Mouse (Mus musculus): ENCODE measurements around the gene Pkp2. TPM values are rescaled to one million over a fixed set of nuclear protein-coding genes. Genes with fewer than 3 reads are reported as not detected.

Pkp2 gene
- total RNA-seq, 1 experiment from 2014 or later = 0.12 TPM

DNA sequence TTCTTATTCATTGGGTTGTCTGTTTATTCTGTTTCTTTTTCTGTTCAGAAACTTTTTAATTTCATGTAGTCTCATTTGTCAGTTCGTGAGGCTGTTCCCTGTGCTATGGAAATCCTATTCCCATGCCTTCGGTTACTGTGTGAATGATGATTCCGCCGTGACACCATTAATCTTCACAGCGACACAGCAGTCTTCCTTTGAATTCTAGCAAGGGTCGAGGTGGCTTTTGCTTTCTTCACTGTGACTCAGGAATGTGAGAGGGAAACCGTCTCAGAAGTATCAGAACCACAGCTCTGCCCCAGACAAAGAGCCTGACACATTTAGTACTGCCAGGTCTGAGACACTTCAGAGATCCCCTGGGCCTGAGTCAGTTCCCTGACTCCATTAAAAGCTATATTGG, 42.8 kb downstream of the Pkp2 start:
- no peak for ATAC-seq (ENCODE audit: extremely low read depth, insufficient number of reproducible peaks, low FRiP score, poor library complexity, severe bottlenecking)

- no peak for ATAC-seq (ENCODE audit: extremely low read depth, insufficient number of reproducible peaks, low FRiP score, poor library complexity, severe bottlenecking)
Observed at GRCm38 (mm10) chr16:16256672-16257071, 43.6 kb downstream of the Pkp2 start.

DNA sequence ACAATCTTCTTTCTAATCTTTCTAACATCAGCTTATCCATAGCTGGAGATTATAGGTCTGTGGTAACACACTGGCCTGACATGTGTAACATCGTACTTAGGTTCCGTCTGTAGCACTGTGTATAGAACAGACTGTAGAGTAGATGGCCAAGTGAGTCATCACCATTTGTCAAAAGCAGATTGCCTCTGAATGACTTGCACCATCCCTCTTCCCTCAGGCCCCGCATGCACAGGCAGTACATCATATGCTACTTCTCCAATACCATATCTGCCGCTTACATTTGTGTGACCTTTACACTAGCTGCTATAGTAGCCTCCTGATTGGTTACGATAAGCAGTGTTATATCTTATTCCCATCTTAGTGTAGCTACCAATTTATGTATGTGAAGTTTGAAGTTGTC, 47.8 kb downstream of the Pkp2 start:
- no peak for ATAC-seq (ENCODE audit: extremely low read depth, insufficient number of reproducible peaks, low FRiP score, poor library complexity, severe bottlenecking)

- no peak for ATAC-seq (ENCODE audit: extremely low read depth, insufficient number of reproducible peaks, low FRiP score, poor library complexity, severe bottlenecking)
Observed at GRCm38 (mm10) chr16:16261481-16261880, 48.4 kb downstream of the Pkp2 start.

DNA sequence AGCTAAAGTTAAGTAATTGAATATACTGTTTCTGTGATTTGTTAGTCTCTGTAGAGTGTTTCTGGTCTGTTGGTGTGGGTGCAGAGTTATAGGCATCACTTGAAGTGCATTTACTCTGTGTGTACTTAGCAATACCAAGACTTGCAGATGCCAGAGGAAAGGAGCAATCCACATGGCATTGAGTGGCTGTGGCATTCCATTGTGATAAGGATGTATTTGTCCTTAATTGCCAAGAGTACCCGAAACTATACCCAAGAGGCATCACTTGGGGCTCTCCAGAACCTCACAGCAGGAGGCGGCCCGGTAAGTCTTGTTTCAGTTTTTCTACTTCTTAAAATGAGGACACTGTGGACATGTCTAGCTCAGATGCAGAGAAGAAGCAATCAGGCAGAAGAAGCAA, 49.3 kb downstream of the Pkp2 start:
- no peak for ATAC-seq (ENCODE audit: extremely low read depth, insufficient number of reproducible peaks, low FRiP score, poor library complexity, severe bottlenecking)

- no peak for ATAC-seq (ENCODE audit: extremely low read depth, insufficient number of reproducible peaks, low FRiP score, poor library complexity, severe bottlenecking)
Observed at GRCm38 (mm10) chr16:16272978-16273377, 59.9 kb downstream of the Pkp2 start.

GRCm38 (mm10) chr16:16273752-16274151, 60.6 kb downstream of the Pkp2 start:
- no peak for ATAC-seq (ENCODE audit: extremely low read depth, insufficient number of reproducible peaks, low FRiP score, poor library complexity, severe bottlenecking)

DNA sequence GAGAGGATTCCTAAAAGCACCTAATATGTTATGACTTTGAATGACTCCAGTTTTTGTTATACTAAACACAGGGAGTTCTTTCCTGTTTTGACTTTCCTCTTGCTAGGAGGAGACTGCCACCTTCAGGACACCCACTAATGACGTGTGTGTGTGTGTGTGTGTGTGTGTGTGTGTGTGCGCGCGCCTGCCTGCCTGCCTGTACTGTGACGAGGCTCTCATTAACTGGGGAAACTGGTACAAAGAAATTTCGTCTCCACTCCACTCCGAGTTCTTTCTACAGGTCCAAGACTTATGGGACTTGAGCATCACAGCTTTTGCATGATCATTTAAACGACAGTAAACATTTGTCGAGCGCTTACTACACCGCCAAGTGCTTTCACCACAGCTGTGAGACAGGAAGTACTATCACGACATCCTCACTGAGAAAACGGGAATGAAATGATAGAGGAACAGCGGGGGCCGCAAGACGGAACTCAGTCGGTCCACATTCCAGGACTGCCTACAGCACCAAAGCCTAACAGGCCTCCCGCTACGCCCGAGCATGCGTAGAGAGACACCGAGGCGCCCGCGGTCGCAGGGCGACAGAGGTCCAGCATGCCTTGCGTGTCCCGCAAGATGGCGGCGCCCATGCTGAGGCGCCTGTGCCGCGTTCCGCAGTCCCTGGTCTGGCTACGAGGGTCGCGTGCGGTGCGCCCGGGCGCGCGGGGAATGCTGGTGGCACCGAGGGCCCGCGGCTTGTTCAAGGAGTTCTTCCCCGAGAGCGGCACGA, 89.4 kb downstream of the Pkp2 start, which contains the start of gene Yars2:
TSS of gene Yars2 (plus strand) at position 597 of the 769 bp plus-strand sequence.
- peak; percentile 97 for ATAC-seq (ENCODE audit: extremely low read depth, insufficient number of reproducible peaks, low FRiP score, poor library complexity, severe bottlenecking)

GRCm38 (mm10) chr16:16303138-16303827, 90.2 kb downstream of the Pkp2 start:
- ATAC-seq (ENCODE audit: extremely low read depth, insufficient number of reproducible peaks, low FRiP score, poor library complexity, severe bottlenecking) = no peak

GRCm38 (mm10) chr16:16303888-16304287, 90.8 kb downstream of the Pkp2 start:
- ATAC-seq (ENCODE audit: extremely low read depth, insufficient number of reproducible peaks, low FRiP score, poor library complexity, severe bottlenecking) = no peak

DNA sequence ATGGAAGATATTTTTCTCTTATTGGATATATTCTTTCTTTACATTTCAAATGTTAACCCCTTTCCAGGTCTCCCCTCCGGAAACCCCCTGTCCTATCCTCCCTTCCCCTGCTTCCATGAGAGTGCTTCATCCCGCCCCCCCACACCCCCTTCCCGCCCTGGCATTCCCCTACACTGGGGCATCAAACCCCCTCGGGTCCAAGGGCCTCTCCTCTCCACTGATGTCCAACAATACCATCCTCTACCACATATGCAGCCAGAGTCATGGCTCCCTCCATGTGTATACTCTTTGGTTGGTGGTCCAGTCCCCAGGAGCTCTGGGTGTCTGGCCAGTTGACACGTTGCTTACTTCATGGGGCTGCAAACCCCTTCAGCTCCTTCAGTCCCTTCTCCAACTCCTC, 98.2 kb downstream of the Pkp2 start:
- ATAC-seq (ENCODE audit: extremely low read depth, insufficient number of reproducible peaks, low FRiP score, poor library complexity, severe bottlenecking) = no peak

Other genes starting within 250 kb of the Pkp2 start
- gene Yars2, start 89.6 kb downstream of the Pkp2 start, total RNA-seq (2017) = 9.1 TPM in 2 replicates
- gene Dnm1l, start 145.6 kb downstream of the Pkp2 start, total RNA-seq (2017) = 40.5 and 53.2 TPM in 2 replicates

All from neutrophil, adult 5-6 weeks (primary cell).